Mouse (Mus musculus): ENCODE results near the gene Tmem100.

DNA sequence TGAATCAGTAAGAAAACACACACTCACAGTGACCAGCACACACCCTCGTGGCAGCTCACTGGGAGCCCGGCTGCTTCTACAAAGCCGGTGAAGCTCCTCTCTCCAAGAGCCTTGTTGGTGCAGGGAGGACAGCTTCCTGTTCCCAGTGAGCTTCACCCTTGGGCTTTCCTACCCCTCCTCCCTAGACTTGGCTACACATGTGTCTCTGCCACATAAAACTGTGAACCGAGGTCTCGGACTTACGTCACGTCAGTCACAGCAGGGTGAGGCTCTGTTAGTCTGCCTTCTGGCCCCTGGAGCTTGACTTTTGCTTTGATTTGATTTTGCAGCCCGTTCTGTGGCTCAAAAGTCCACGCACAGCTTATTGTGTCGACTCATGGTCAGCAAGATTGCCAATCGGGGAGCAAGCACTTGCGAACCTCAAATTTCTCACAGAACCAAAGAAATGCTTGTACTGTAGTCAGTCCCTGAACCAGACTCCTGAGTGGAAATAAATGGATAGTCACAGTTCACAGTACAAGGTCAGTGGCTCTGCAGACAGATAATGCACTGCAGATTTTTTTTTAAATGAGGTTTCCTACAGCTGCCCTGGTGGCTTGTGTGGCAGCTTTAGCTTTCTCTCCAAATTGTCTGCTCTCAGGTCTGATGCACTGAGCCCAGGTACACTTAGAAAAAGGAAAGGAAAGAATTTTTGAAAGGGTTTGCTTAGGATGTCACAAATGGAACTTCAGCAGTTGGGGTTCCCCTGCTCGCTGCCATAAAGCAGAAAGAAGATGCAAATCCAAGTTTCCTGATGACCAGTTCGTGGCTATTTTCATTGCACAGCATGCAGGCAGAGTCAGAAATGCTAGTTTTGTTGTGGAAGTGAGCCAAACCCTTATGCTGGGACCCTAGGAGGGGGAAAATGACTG lies 4.0 kb upstream of the Tmem100 start:
- TF ChIP-seq POLR2A (IDR thresholded peaks at IDR 0.05; ENCODE audit: borderline replicate concordance, control insufficient read depth, low read depth, low read length) = no peak
- no peak for TF ChIP-seq CTCF (IDR thresholded peaks at IDR 0.05; ENCODE audit: control insufficient read depth, insufficient read depth, low read length)

Measured in bone marrow, adult 2 months (tissue).